Mouse (Mus musculus) liver, embryonic 16.5 days (tissue): ENCODE data around the gene Rdh16f2. TPM values are rescaled to one million over a fixed set of nuclear protein-coding genes. Genes with fewer than 3 reads are reported as not detected.
"Not testable (repeated sequence)": the region's sequence is repeated elsewhere in the genome, so short reads cannot be mapped to it uniquely, and the experiment has no call there.

ENCODE experiments used
- ATAC-seq: fragments of 200-750 bp; cut with Nextera tagmentation; 2 replicates; pipeline ENCODE4 v1.8.0; 2017; ENCODE audit warnings: low read depth, mild to moderate bottlenecking, moderate number of reproducible peaks, moderate library complexity
- H3K27ac ChIP-seq: fragments of 300-500 bp; sonication (generic); 2 replicates; pipeline ENCODE4 v1.5.1; 2014; ENCODE audit warnings: mild to moderate bottlenecking, low read length
- H3K27me3 ChIP-seq: fragments of 300-500 bp; sonication (generic); 2 replicates; pipeline ENCODE4 v1.6.1; 2014; ENCODE audit warnings: low read depth, low read length, mixed read lengths; ENCODE audit not compliant: control insufficient read depth, insufficient read depth
- H3K36me3 ChIP-seq: fragments of 300-500 bp; sonication (generic); 2 replicates; pipeline ENCODE4 v1.6.1; 2014; ENCODE audit warnings: mild to moderate bottlenecking; ENCODE audit not compliant: control insufficient read depth, insufficient read depth
- H3K4me1 ChIP-seq: fragments of 300-500 bp; sonication (generic); 2 replicates; pipeline ENCODE4 v1.6.1; 2014; ENCODE audit warnings: low read depth, low read length, mixed read lengths; ENCODE audit not compliant: control insufficient read depth
- H3K4me2 ChIP-seq: fragments of 300-500 bp; sonication (generic); 2 replicates; pipeline ENCODE4 v1.6.1; 2014; ENCODE audit warnings: low read depth, low read length, mixed read lengths
- H3K4me3 ChIP-seq: fragments of 300-500 bp; sonication (generic); 2 replicates; pipeline ENCODE4 v1.5.1; 2014; ENCODE audit warnings: low read depth, mild to moderate bottlenecking, low read length
- H3K9ac ChIP-seq: fragments of 300-500 bp; sonication (generic); 2 replicates; pipeline ENCODE4 v1.6.1; 2014; ENCODE audit warnings: low read depth, low read length
- H3K9me3 ChIP-seq: fragments of 300-500 bp; sonication (generic); replicated peaks from 2 replicates; pipeline ENCODE4 v1.6.1; 2016; ENCODE audit warnings: low read length; ENCODE audit not compliant: control insufficient read depth
- WGBS: fragments of 180-500 bp; shearing (Covaris S2); extraction: QIAGEN DNeasy Blood & Tissue Kit; methylation state at CpG from one replicate; pipeline ENCODE4 v1.1.7; 2014; ENCODE audit not compliant: insufficient replicate concordance; 5-methylcytosine and 5-hydroxymethylcytosine counted together
- polyA plus RNA-seq: library from polyadenylated mRNA; unstranded; fragments of >200 nt; fragmentation: Nextera tagmentation; extraction: Ambion mirVana; gene quantifications from 2 replicates; pipeline ENCODE4 v1.2.1, GENCODE M21; 2015

The Rdh16f2 gene
- polyA plus RNA-seq, result 0.45 and 0.54 TPM in 2 replicates

DNA sequence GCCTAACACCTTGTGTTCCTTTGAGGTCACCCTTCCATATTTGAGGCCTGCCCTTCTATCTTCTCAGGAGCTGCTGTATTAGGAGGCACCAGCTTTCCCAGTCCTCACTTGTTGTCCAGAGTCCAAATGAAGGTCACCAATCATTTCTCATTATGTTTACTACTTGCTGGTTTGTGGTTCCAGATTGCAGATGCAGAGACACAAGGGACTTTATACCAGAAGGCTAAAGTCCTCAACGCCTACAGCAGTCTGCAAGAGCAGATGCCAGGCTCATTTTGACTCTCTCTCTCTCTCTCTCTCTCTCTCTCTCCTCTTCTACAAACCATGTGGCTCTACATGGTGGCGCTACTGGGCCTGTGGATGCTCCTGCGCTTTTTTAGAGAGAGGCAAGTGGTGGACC, at the start of gene Rdh16f2:
Rdh16f2 (plus strand) TSS at position 243 of the 400 bp plus-strand sequence.
- Histone ChIP-seq H3K27ac (no peak within 1 kb of the TSS), H3K36me3 (no peaks in the 10 kb centered on the region), H3K9me3 (no peaks in the 10 kb centered on the region), H3K4me3 (no peak within 1 kb of the TSS), H3K4me1 (no peaks in the 10 kb centered on the region), H3K4me2 (no peak within 1 kb of the TSS), H3K9ac (no peak within 1 kb of the TSS), H3K27me3 (no peaks in the 10 kb centered on the region)
- WGBS, result 47% methylated on average over 3 of the region's 3 CpGs
- no peak for ATAC-seq

DNA sequence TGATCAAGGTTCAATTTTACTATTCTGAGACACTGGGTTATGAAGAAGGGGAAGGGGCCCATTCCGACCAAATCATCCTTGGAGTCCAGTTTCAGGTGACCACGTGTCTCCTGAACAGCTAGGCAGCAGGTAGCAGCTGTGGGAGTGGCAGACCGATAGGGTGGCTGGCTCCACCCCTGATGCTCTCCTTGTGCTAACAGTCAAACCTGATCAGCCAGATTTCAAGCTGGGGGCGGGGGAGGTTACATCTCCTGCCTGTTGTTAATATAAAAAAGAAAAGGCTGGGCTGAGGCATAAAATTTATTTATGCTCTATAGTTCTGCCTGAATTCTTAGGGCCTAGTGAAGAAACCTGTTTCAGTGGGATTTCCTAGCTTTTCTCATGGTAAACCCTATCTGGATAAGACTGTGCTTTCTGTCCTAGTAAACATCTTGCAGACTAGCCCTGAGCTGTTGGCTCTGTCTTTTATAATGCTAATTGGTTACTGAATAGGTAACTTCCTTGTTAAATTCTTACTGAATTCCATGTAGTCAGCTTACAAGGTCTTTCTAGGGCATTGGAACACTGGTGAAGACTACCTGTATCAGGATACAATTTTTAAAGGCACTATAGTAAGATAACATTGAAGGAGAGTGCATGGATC, 48.9 kb upstream of the Rdh16f2 start:
- not testable (repeated sequence) for H3K27ac ChIP-seq, H3K4me2 ChIP-seq, H3K4me1 ChIP-seq, H3K27me3 ChIP-seq, H3K9me3 ChIP-seq, H3K4me3 ChIP-seq, ATAC-seq, H3K9ac ChIP-seq, H3K36me3 ChIP-seq
- 51% methylated on average over 4 of the region's 4 CpGs for WGBS

DNA sequence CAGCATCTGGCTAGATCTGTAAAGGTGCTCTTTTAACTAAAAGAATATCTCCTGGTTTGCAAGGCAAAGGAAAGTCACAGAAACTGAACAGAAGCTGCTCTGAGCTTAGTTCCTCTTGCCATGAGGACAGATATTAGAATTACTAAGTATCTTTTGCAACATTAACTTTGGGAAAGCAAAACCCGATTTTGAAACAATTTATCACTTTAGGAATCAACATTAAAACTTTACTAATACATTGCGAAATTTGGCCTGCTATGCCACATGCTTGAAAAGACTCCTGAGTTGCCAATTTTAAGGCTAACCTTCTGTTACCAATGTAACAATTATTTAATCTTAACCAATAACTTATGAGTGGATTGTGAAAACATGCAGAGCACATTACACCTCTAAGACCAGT, 44.5 kb upstream of the Rdh16f2 start:
- not testable (repeated sequence) for H3K9ac ChIP-seq, H3K4me2 ChIP-seq, H3K36me3 ChIP-seq, ATAC-seq, H3K27me3 ChIP-seq, H3K27ac ChIP-seq, H3K4me3 ChIP-seq, H3K9me3 ChIP-seq, H3K4me1 ChIP-seq
- WGBS, result 60% methylated on average over 2 of the region's 2 CpGs

DNA sequence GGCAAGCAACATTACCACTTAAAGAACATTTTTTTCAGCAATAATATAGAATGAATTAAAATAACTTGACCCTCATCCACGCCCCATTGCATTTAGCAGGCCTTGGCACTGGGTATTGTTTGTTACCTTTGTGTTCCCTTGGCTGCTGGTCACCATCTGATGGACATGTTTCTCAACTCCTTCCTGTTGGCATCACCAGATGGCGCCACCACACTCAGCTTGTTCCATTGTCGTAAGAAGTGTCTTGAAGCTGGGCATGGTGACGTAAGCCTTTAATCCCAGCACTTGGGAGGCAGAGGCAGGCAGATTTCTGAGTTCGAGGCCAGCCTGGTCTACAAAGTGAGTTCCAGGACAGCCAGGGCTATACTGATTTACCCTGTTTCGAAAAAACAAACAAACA, 40.9 kb upstream of the Rdh16f2 start:
- Histone ChIP-seq H3K4me2 (no peak overlapping the region), H3K4me1 (no peaks in the 10 kb centered on the region), H3K27me3 (no peaks in the 10 kb centered on the region), H3K4me3 (no peak overlapping the region), H3K9me3 (no peaks in the 10 kb centered on the region), H3K9ac (no peak overlapping the region), H3K27ac (no peak overlapping the region), H3K36me3 (no peaks in the 10 kb centered on the region)
- no peak for ATAC-seq
- 52% methylated on average over 6 of the region's 6 CpGs for WGBS

DNA sequence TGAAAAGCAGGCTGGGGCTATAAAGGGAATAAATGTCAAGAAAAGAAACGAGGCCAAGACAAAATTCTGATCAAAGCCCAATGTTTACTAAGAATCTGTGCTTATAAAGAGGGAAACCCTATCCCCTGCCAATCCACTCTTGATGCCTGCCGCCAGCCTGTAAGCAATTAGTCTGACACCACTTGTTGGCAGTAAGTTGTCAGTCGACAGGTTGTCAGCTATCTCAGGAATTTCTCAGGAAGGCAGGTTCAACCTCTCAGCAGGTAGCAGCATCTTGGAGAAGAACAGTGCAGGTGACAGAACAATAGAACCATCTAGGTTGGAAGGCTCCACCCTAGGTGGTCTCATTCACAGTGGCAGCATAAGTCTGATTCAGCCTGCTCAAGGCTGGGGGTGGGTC, 37.2 kb upstream of the Rdh16f2 start:
- Histone ChIP-seq H3K27ac (no peak overlapping the region), H3K4me1 (no peaks in the 10 kb centered on the region), H3K36me3 (no peaks in the 10 kb centered on the region), H3K27me3 (no peaks in the 10 kb centered on the region), H3K9ac (no peak overlapping the region), H3K4me3 (no peak overlapping the region), H3K4me2 (no peak overlapping the region), H3K9me3 (no peaks in the 10 kb centered on the region)
- WGBS, result 67% methylated on average over 3 of the region's 3 CpGs
- no peak for ATAC-seq

DNA sequence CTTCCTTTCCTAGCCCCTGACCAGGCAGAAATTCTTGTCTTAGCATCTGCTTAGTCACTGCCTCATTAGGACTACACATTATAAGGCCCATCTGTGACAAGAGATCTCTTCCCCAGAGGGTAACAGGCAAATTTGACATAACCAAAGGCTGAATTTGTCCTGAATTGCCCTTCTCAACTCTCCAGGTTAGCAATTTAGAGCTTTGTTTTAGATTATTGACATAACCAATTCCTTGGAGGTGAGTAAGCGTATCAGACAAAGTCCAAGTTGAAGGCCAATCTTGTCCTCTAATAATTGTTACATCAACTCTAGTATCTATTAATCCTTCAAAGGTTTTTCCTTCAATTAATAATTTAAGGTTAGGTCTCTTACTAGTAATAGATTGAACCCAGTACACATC, 32.1 kb upstream of the Rdh16f2 start:
- H3K9ac ChIP-seq, H3K9me3 ChIP-seq, H3K36me3 ChIP-seq, H3K4me1 ChIP-seq, H3K4me3 ChIP-seq, ATAC-seq, H3K4me2 ChIP-seq, H3K27ac ChIP-seq, H3K27me3 ChIP-seq: not testable (repeated sequence)
- 70% methylated on average over 1 of the region's 1 CpGs for WGBS

DNA sequence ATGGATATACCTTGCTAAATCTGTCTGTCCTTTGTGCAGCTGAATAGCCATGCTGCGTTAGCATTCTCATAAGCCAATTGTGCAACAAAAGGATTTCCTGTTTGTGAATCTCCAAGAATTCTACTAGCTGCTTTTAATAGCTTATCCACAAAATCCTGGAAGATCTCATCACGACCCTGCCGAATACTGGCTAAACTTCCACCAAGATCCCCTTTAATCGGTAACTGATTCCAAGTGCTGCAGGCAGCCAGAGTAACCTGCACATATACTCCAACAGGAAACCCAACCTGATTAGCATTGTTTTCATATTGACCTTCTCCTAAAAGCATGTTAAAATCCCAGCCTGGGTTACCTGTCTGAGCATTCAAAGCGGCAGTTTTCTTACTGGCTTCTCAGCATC, 31.0 kb upstream of the Rdh16f2 start:
- no peak overlapping the region for H3K27ac ChIP-seq
- H3K9ac ChIP-seq, result no peak overlapping the region
- H3K4me2 ChIP-seq, result no peak overlapping the region
- no peaks in the 10 kb centered on the region for H3K36me3 ChIP-seq
- ATAC-seq, result no peak
- H3K27me3 ChIP-seq, result no peaks in the 10 kb centered on the region
- H3K4me3 ChIP-seq, result no peak overlapping the region
- H3K9me3 ChIP-seq, result no peaks in the 10 kb centered on the region
- WGBS, result 58% methylated on average over 5 of the region's 5 CpGs
- H3K4me1 ChIP-seq, result no peaks in the 10 kb centered on the region

DNA sequence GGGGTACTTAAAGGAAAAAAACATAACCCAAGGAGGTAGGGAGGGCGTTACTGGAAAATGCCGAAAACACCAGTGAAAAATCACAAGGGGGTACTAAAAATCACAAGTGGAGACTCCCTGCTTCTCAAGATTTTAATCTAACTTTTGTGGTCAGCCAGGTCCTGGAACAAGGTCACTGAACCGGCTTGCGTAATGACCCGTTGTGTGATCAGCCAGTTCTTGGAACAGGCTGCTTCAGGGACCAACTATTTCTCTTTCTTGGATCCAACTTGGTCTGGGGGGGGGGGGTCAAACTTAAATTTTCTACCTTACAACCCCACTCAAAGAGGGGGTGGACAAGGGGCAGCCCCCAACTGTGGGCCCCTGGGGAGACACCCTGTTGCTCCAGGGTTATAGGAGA, 28.5 kb upstream of the Rdh16f2 start:
- H3K4me1 ChIP-seq, H3K4me2 ChIP-seq, H3K36me3 ChIP-seq, H3K27ac ChIP-seq, ATAC-seq, H3K27me3 ChIP-seq, H3K9ac ChIP-seq, H3K4me3 ChIP-seq, H3K9me3 ChIP-seq: not testable (repeated sequence)
- WGBS, result 64% methylated on average over 5 of the region's 5 CpGs

DNA sequence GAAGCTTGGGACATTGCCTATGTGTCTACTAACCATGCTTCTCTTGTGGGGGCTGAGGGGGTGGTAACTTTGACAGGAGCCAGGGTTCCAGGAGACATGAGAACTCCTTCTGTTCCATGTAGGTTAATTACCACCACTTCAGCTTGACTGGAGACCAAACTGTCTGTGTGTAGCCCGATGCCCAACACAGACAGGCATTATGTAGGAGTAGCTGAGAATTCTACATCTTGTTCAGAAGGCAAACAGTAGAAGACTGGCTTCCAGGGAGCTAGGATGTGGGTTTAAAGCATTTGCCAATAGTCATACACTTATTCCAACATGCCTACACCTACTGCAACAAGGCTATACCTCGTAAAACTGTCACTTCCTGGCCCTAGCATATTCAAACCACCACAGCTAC, 27.7 kb upstream of the Rdh16f2 start:
- H3K4me2 ChIP-seq, result no peak overlapping the region
- no peak for ATAC-seq
- H3K9ac ChIP-seq, result no peak overlapping the region
- no peak overlapping the region for H3K4me3 ChIP-seq
- H3K9me3 ChIP-seq, result no peaks in the 10 kb centered on the region
- no peaks in the 10 kb centered on the region for H3K27me3 ChIP-seq
- H3K36me3 ChIP-seq, result no peaks in the 10 kb centered on the region
- no peak overlapping the region for H3K27ac ChIP-seq
- no peaks in the 10 kb centered on the region for H3K4me1 ChIP-seq
- WGBS, result 69% methylated on average over 2 of the region's 2 CpGs
